Mouse (Mus musculus) testis, adult 2 months (tissue): ENCODE results near the gene Phlpp1.

Source experiments
- CTCF ChIP-seq: fragments of 200-500 bp; IDR thresholded peaks from 2 replicates; pipeline ENCODE4 v1.5.1; 2012; ENCODE audit warnings: low read depth, mild to moderate bottlenecking, inconsistent platforms, low read length, moderate library complexity; ENCODE audit not compliant: control insufficient read depth, insufficient read depth, insufficient replicate concordance
- POLR2A ChIP-seq: fragments of 200-500 bp; IDR thresholded peaks from 2 replicates; pipeline ENCODE4 v1.6.1; 2012; ENCODE audit warnings: low read depth, mild to moderate bottlenecking, inconsistent platforms, low read length, moderate library complexity; ENCODE audit not compliant: control insufficient read depth

GRCm38 (mm10) chr1:106221371-106221770 lies 49.8 kb downstream of the Phlpp1 start:
- TF ChIP-seq CTCF = no peak
- TF ChIP-seq POLR2A = no peak
